Mouse (Mus musculus) thymus, adult 18-20 months (tissue): ENCODE data around the gene Pard6b.

Source experiments
- DNase-seq, 2 experiments: peaks; one replicate each; pipeline ENCODE4 v3.0.0; 2022; ENCODE audit warnings: mixed read lengths in 2 of 2

Pard6b gene

DNA sequence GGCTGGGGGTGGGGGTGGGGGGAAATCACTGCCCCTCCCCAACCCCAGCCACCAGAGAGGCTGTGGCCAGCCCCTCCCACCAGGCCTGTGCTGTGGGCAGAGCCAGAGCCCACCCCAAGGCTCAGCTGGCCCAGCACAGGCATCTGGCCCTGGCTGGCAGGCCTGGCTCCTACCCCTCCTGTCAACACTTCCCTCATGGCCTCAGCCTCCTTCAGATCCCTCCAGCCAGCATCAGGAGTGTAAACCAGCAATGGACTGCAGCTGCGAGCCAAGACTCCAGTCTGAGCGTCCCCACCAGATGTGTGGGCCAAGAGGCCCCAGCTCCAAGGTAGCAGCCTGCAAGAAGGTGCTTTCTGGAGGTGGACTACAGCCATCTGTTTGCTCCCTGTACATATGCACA, 64.6 kb downstream of the Pard6b start:
- no peak for DNase-seq

GRCm38 (mm10) chr2:168147722-168148432, 67.1 kb downstream of the Pard6b start:
- no peak for DNase-seq

DNA sequence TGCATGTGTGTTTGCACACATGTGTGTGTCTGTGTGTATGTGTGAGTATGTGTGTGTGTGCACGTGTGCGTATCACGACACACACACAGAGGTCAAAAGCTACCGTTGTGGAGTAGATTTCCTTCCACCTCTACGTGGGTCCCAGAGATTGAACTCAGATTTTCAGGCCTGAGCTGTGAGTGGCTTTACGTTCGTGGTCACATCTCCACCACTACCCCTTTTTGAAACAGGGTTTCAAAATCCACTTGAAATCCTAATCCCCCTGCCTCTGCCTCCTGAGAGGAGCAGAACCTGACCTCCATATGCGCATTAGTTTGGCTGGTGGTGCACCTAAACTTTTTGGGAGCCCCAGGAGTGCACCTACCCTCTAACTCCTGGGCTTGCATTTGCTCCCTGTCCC, 68.4 kb downstream of the Pard6b start:
- DNase-seq: no peak
